Mouse (Mus musculus): Measurements from ENCODE around the gene Smdt1. TPM values are rescaled to one million over a fixed set of nuclear protein-coding genes. Genes with fewer than 3 reads are reported as not detected.

Smdt1 gene
- polyA plus RNA-seq, 1 experiment from 2014 or later = 267 TPM

Other genes starting within 250 kb of the Smdt1 start
- gene Ccdc134, start 211.0 kb upstream of the Smdt1 start, polyA plus RNA-seq (2014; fragmentation: Nextera tagmentation; extraction: Ambion mirVana) = 17.0 and 17.2 TPM in 2 replicates
- 143 and 144 TPM in 2 replicates for gene Srebf2, start 191.8 kb upstream of the Smdt1 start, polyA plus RNA-seq (2014; fragmentation: Nextera tagmentation; extraction: Ambion mirVana)
- 1.0 and 1.9 TPM in 2 replicates for gene Shisa8, start 126.1 kb upstream of the Smdt1 start, polyA plus RNA-seq (2014; fragmentation: Nextera tagmentation; extraction: Ambion mirVana)
- 0.35 and 0.62 TPM in 2 replicates for gene Tnfrsf13c, start 114.6 kb upstream of the Smdt1 start, polyA plus RNA-seq (2014; fragmentation: Nextera tagmentation; extraction: Ambion mirVana)
- gene Cenpm, start 94.2 kb upstream of the Smdt1 start, polyA plus RNA-seq (2014; fragmentation: Nextera tagmentation; extraction: Ambion mirVana) = 76.2 and 78.1 TPM in 2 replicates
- gene 1500009C09Rik, start 86.6 kb upstream of the Smdt1 start, polyA plus RNA-seq (2014; fragmentation: Nextera tagmentation; extraction: Ambion mirVana) = 0.86 and 1.6 TPM in 2 replicates
- 146 and 150 TPM in 2 replicates for gene Sept3, start 64.1 kb upstream of the Smdt1 start, polyA plus RNA-seq (2014; fragmentation: Nextera tagmentation; extraction: Ambion mirVana)
- 0.12 TPM in 1 of 2 replicates, not detected in the other for gene Wbp2nl, start 40.0 kb upstream of the Smdt1 start, polyA plus RNA-seq (2014; fragmentation: Nextera tagmentation; extraction: Ambion mirVana)
- gene Naga, start within 50 bp of the Smdt1 start, polyA plus RNA-seq (2014; fragmentation: Nextera tagmentation; extraction: Ambion mirVana) = 22.2 and 22.8 TPM in 2 replicates
- gene Pheta2, start within 50 bp of the Smdt1 start, polyA plus RNA-seq (2014; fragmentation: Nextera tagmentation; extraction: Ambion mirVana) = 3.3 and 4.0 TPM in 2 replicates
- gene Ndufa6, start 15.4 kb downstream of the Smdt1 start, polyA plus RNA-seq (2014; fragmentation: Nextera tagmentation; extraction: Ambion mirVana) = 277 and 281 TPM in 2 replicates
- gene Cyp2d22, start 41.3 kb downstream of the Smdt1 start, polyA plus RNA-seq (2014; fragmentation: Nextera tagmentation; extraction: Ambion mirVana) = 1.8 and 2.1 TPM in 2 replicates
- gene Cyp2d11, start 55.1 kb downstream of the Smdt1 start, polyA plus RNA-seq (2014; fragmentation: Nextera tagmentation; extraction: Ambion mirVana) = not detected in 2 replicates
- gene Cyp2d10, start 68.2 kb downstream of the Smdt1 start, polyA plus RNA-seq (2014; fragmentation: Nextera tagmentation; extraction: Ambion mirVana) = not detected in 2 replicates
- gene Cyp2d9, start 94.5 kb downstream of the Smdt1 start, polyA plus RNA-seq (2014; fragmentation: Nextera tagmentation; extraction: Ambion mirVana) = not detected in 2 replicates
- not detected in 2 replicates for gene Cyp2d12, start 216.1 kb downstream of the Smdt1 start, polyA plus RNA-seq (2014; fragmentation: Nextera tagmentation; extraction: Ambion mirVana)

Data from hindbrain, embryonic 11.5 days (tissue).